Comparison of ENCODE assay signal across 7 mouse cellular contexts in genomic region chr9:121937451-121937864, GRCm38 (mm10). TPM values are rescaled to one million over a fixed set of nuclear protein-coding genes. Genes with fewer than 3 reads are reported as not detected.
A peak's percentile ranks its signal among the peaks of the same experiment; 100 is the strongest.
DNase-seq lines count a peak whose midpoint lies in the region; ATAC-seq lines count a peak whose summit lies in the region.

No protein-coding gene starts in this region.

- DNase-seq in A20 (ENCODE audit: low read depth, low spot score): peak; percentile 35
- peak; percentile 39 to 43 for DNase-seq in B cell, adult 2 months
- DNase-seq in forelimb bud, embryonic 11.5 days (ENCODE audit: low read depth, low spot score): peak; percentile 10
- peak; percentile 38 for DNase-seq in thymus, postnatal 25 days
- no peak for DNase-seq in embryo, embryonic 11 days
- no peak for DNase-seq in lung, postnatal 36 days

- ATAC-seq in megakaryocyte, adult 5-6 weeks (ENCODE audit: poor library complexity, severe bottlenecking): peak; percentile 43; the same call in 1 of the 2 replicates

RNA-seq across cellular contexts. Expression of gene Fam198a, which starts 13.3 kb away (rescaled TPM):
- total RNA-seq in megakaryocyte, adult 5-6 weeks (2015): not detected in 2 replicates
- not detected in 2 replicates for total RNA-seq in megakaryocyte, adult 5-6 weeks (2017)

RNA-seq across cellular contexts. Expression of gene Cyp8b1, which starts 21.4 kb away (rescaled TPM):
- not detected in 2 replicates for total RNA-seq in megakaryocyte, adult 5-6 weeks (2015)
- 0.18 TPM in 1 of 2 replicates, not detected in the other for total RNA-seq in megakaryocyte, adult 5-6 weeks (2017)

RNA-seq across cellular contexts. Expression of gene Ackr2, which starts 39.3 kb away (rescaled TPM):
- not detected in 2 replicates for total RNA-seq in megakaryocyte, adult 5-6 weeks (2015)
- not detected in 2 replicates for total RNA-seq in megakaryocyte, adult 5-6 weeks (2017)

RNA-seq across cellular contexts. Expression of gene Pomgnt2, which starts 59.5 kb away (rescaled TPM):
- total RNA-seq in megakaryocyte, adult 5-6 weeks (2015): 1.4 TPM in 1 of 2 replicates, not detected in the other
- 0.18 and 1.5 TPM in 2 replicates for total RNA-seq in megakaryocyte, adult 5-6 weeks (2017)

Comparison
In these comparisons a context has a peak if more than half of its experiments do, and no peak if none do; other contexts are left out.
1. DNase-seq: peak in A20 (single experiment), B cell, adult 2 months (2 of 2), forelimb bud, embryonic 11.5 days (single experiment) and thymus, postnatal 25 days (single experiment); none in embryo, embryonic 11 days (single experiment) and lung, postnatal 36 days (single experiment).